Mouse (Mus musculus) thymus, adult 2 months (tissue): Measurements from ENCODE around the gene Sipa1l1.

Source experiments
- CTCF ChIP-seq: fragments of 200-500 bp; IDR thresholded peaks from 2 replicates; pipeline ENCODE4 v1.5.1; 2012; ENCODE audit warnings: mild to moderate bottlenecking, control low read depth, low read length, moderate library complexity, borderline replicate concordance; ENCODE audit not compliant: control insufficient read depth, poor library complexity, insufficient read depth; ENCODE audit errors: extremely low read depth
- POLR2A ChIP-seq: fragments of 200-500 bp; IDR thresholded peaks from 2 replicates; pipeline ENCODE4 v1.6.1; 2012; ENCODE audit warnings: mild to moderate bottlenecking, low read length, control low read depth, moderate library complexity; ENCODE audit not compliant: control insufficient read depth, poor library complexity, insufficient read depth; ENCODE audit errors: extremely low read depth

- no peak for TF ChIP-seq CTCF
- no peak for TF ChIP-seq POLR2A
Observed at GRCm38 (mm10) chr12:82276591-82276990, 107.5 kb downstream of the Sipa1l1 start.
